Comparison of ENCODE assay signal across 18 mouse cellular contexts in genomic region chr1:134041900-134042299, GRCm38 (mm10). TPM values are rescaled to one million over a fixed set of nuclear protein-coding genes. Genes with fewer than 3 reads are reported as not detected.
A peak's percentile ranks its signal among the peaks of the same experiment; 100 is the strongest.
DNase-seq lines count a peak whose midpoint lies in the region; ATAC-seq lines count a peak whose summit lies in the region.
"Had no signal": no experiment of that assay in that cellular context is flagged by ENCODE, and none has a peak within 500 bp of the region (broad histone marks: within the 10 kb centered on the region; RNA-seq: fewer than 3 reads in every experiment).

No protein-coding gene starts in this region.

- no peak overlapping the region for H3K9ac ChIP-seq in forebrain, embryonic 15.5 days (replicated peaks)
- no peak overlapping the region for H3K9ac ChIP-seq in kidney, embryonic 14.5 days (ENCODE audit: low read depth, low read length)
- H3K9ac ChIP-seq in limb, embryonic 13.5 days = peak overlapping the region; percentile 48; the same call in 1 of the 2 replicates
- H3K9ac ChIP-seq: hindbrain, embryonic 13.5 days; intestine, embryonic 15.5 days; liver, embryonic 15.5 days had no signal

- H3K27me3 ChIP-seq in forebrain, embryonic 15.5 days = no peaks in the 10 kb centered on the region
- peaks cover 10% of the 10 kb centered on the region for H3K27me3 ChIP-seq in forebrain, embryonic 10.5 days (ENCODE audit: poor library complexity, severe bottlenecking)
- no peaks in the 10 kb centered on the region for H3K27me3 ChIP-seq in kidney, embryonic 14.5 days (ENCODE audit: control insufficient read depth, insufficient read depth, low read length)
- H3K27me3 ChIP-seq in limb, embryonic 13.5 days = 0 out of 2 replicates have a peak, but pooled peaks cover 2% of the 10 kb centered on the region
- H3K27me3 ChIP-seq: hindbrain, embryonic 13.5 days; intestine, embryonic 15.5 days had no signal

- peak overlapping the region; percentile 35; the same call in 1 of the 2 replicates for H3K27ac ChIP-seq in forebrain, embryonic 15.5 days (replicated peaks)
- no peak overlapping the region for H3K27ac ChIP-seq in forebrain, embryonic 10.5 days
- H3K27ac ChIP-seq in kidney, embryonic 14.5 days (ENCODE audit: low read depth, low read length) = no peak overlapping the region
- H3K27ac ChIP-seq in limb, embryonic 13.5 days = no peak overlapping the region
- H3K27ac ChIP-seq: hindbrain, embryonic 13.5 days; intestine, embryonic 15.5 days; liver, embryonic 15.5 days had no signal

- DNase-seq in forebrain, embryonic 10.5 days (ENCODE audit: extremely low spot score, low spot score) = no peak
- DNase-seq in kidney, postnatal 10 days = peak; percentile 40
- peak; percentile 71 for DNase-seq in lung, postnatal 10 days
- no peak for DNase-seq in lung, postnatal 36 days
- no peak for DNase-seq in retina, embryonic 14.5 days (ENCODE audit: low spot score)
- DNase-seq: B cell, adult 2 months; cerebellum, adult 11 months; cerebellum, postnatal 36 days; heart, postnatal 10 days; thymus, postnatal 25 days had no signal

- H3K9me3 ChIP-seq in forebrain, embryonic 15.5 days = no peaks in the 10 kb centered on the region
- H3K9me3 ChIP-seq in forebrain, embryonic 10.5 days = no peaks in the 10 kb centered on the region
- no peaks in the 10 kb centered on the region for H3K9me3 ChIP-seq in kidney, embryonic 14.5 days (ENCODE audit: control insufficient read depth, low read length)
- no peaks in the 10 kb centered on the region for H3K9me3 ChIP-seq in limb, embryonic 13.5 days
- H3K9me3 ChIP-seq: hindbrain, embryonic 13.5 days; intestine, embryonic 15.5 days; liver, embryonic 15.5 days had no signal

- no peak for ATAC-seq in forebrain, embryonic 15.5 days (replicated peaks)
- no peak for ATAC-seq in kidney, embryonic 14.5 days (ENCODE audit: low FRiP score, low TSS enrichment)
- ATAC-seq in limb, embryonic 13.5 days (ENCODE audit: low FRiP score, low read depth) = no peak
- ATAC-seq: forebrain, embryonic 14.5 days; intestine, embryonic 15.5 days; midbrain, embryonic 16.5 days had no signal

- peaks cover 12% of the 10 kb centered on the region; the same call in 1 of the 2 replicates for H3K4me1 ChIP-seq in forebrain, embryonic 15.5 days
- peaks cover 38% of the 10 kb centered on the region for H3K4me1 ChIP-seq in forebrain, embryonic 10.5 days
- H3K4me1 ChIP-seq in kidney, embryonic 14.5 days (ENCODE audit: control insufficient read depth, insufficient read depth, low read length) = peaks cover 10% of the 10 kb centered on the region; the same call in 1 of the 2 replicates
- peaks cover 52% of the 10 kb centered on the region for H3K4me1 ChIP-seq in limb, embryonic 13.5 days

- WGBS in forebrain, embryonic 15.5 days = 50% methylated on average over 2 of the region's 2 CpGs
- WGBS in forebrain, embryonic 10.5 days = 69% methylated on average over 2 of the region's 2 CpGs
- 65% methylated on average over 2 of the region's 2 CpGs for WGBS in kidney, embryonic 14.5 days
- 49% methylated on average over 2 of the region's 2 CpGs for WGBS in limb, embryonic 13.5 days

- no peaks in the 10 kb centered on the region for H3K36me3 ChIP-seq in forebrain, embryonic 15.5 days
- no peaks in the 10 kb centered on the region for H3K36me3 ChIP-seq in forebrain, embryonic 10.5 days (replicated peaks)
- H3K36me3 ChIP-seq in kidney, embryonic 14.5 days (ENCODE audit: control insufficient read depth, insufficient read depth, low read length) = no peaks in the 10 kb centered on the region
- H3K36me3 ChIP-seq in limb, embryonic 13.5 days = no peaks in the 10 kb centered on the region
- H3K36me3 ChIP-seq: hindbrain, embryonic 13.5 days; intestine, embryonic 15.5 days; liver, embryonic 15.5 days had no signal

- H3K4me2 ChIP-seq in forebrain, embryonic 15.5 days (replicated peaks) = no peak overlapping the region
- no peak overlapping the region for H3K4me2 ChIP-seq in kidney, embryonic 14.5 days (replicated peaks; ENCODE audit: low read depth, low read length)
- no peak overlapping the region for H3K4me2 ChIP-seq in limb, embryonic 13.5 days (replicated peaks)
- H3K4me2 ChIP-seq: hindbrain, embryonic 13.5 days; intestine, embryonic 15.5 days; liver, embryonic 15.5 days had no signal

- no peak overlapping the region for H3K4me3 ChIP-seq in forebrain, embryonic 15.5 days
- no peak overlapping the region for H3K4me3 ChIP-seq in forebrain, embryonic 10.5 days
- H3K4me3 ChIP-seq in kidney, embryonic 14.5 days (ENCODE audit: low read length) = no peak overlapping the region
- no peak overlapping the region for H3K4me3 ChIP-seq in limb, embryonic 13.5 days
- H3K4me3 ChIP-seq: hindbrain, embryonic 13.5 days; intestine, embryonic 15.5 days; liver, embryonic 15.5 days had no signal

RNA-seq across cellular contexts. Expression of gene Fmod, which starts 4.8 kb away (rescaled TPM):
- polyA plus RNA-seq in forebrain, embryonic 15.5 days (2015; fragmentation: Nextera tagmentation; extraction: Ambion mirVana) = 4.2 and 6.4 TPM in 2 replicates
- 1.3 TPM in 2 replicates for polyA plus RNA-seq in forebrain, embryonic 10.5 days (2016; fragmentation: Nextera tagmentation; extraction: Ambion mirVana)
- polyA plus RNA-seq in kidney, embryonic 14.5 days (2014; fragmentation: Nextera tagmentation; extraction: Ambion mirVana) = 1.7 and 4.0 TPM in 2 replicates
- polyA plus RNA-seq in limb, embryonic 13.5 days (2015; fragmentation: Nextera tagmentation; extraction: Ambion mirVana) = 42.1 and 48.5 TPM in 2 replicates

RNA-seq across cellular contexts. Expression of gene Btg2, which starts 37.0 kb away (rescaled TPM):
- 69.4 and 76.8 TPM in 2 replicates for polyA plus RNA-seq in forebrain, embryonic 15.5 days (2015; fragmentation: Nextera tagmentation; extraction: Ambion mirVana)
- polyA plus RNA-seq in forebrain, embryonic 10.5 days (2016; fragmentation: Nextera tagmentation; extraction: Ambion mirVana) = 64.6 and 68.6 TPM in 2 replicates
- polyA plus RNA-seq in kidney, embryonic 14.5 days (2014; fragmentation: Nextera tagmentation; extraction: Ambion mirVana) = 20.8 and 28.6 TPM in 2 replicates
- 27.1 and 28.2 TPM in 2 replicates for polyA plus RNA-seq in limb, embryonic 13.5 days (2015; fragmentation: Nextera tagmentation; extraction: Ambion mirVana)

Comparison
In these comparisons a context has a peak if more than half of its experiments do, and no peak if none do; other contexts are left out.
1. DNase-seq: peak in kidney, postnatal 10 days (single experiment) and lung, postnatal 10 days (single experiment); none in forebrain, embryonic 10.5 days (single experiment), lung, postnatal 36 days (single experiment) and retina, embryonic 14.5 days (single experiment).